In genomic region chr14:93415496-93415895, GRCm38 (mm10) we compare ENCODE assay signal across 19 mouse cellular contexts.
DNase-seq lines count a peak whose midpoint lies in the region; ATAC-seq lines count a peak whose summit lies in the region.
"Had no signal": no experiment of that assay in that cellular context is flagged by ENCODE, and none has a peak within 500 bp of the region (broad histone marks: within the 10 kb centered on the region; RNA-seq: fewer than 3 reads in every experiment).

No protein-coding gene starts in this region.

- peak; percentile 98 for ATAC-seq in cerebellum, adult (ENCODE audit: insufficient number of reproducible peaks, low FRiP score, low TSS enrichment)
- ATAC-seq: forebrain, postnatal 0 days; intestine, embryonic 16.5 days; liver, embryonic 12.5 days; liver, postnatal 0 days had no signal

- intact Hi-C loops in left cerebral cortex, postnatal 14 days (cut with DNase I): no loop called here

- DNase-seq in cerebellum, postnatal 4 days (ENCODE audit: low spot score in 2 of 2): no peak
- peak; percentile 10 for DNase-seq in cerebellum, adult 11 months
- peak; percentile 67 for DNase-seq in cerebellum, adult 9-11 months
- peak; percentile 9 for DNase-seq in retina, postnatal 7 days (ENCODE audit: low read depth, low spot score)
- no peak for DNase-seq in left cerebral cortex, postnatal 14 days (ENCODE audit: low spot score in 2 of 2)
- no peak for DNase-seq in embryo, embryonic 10.5 days (ENCODE audit: low spot score)
- DNase-seq: adrenal gland, postnatal 10 days; forebrain, postnatal 0 days; heart, postnatal 14 days; kidney, adult 8-10 months; kidney, postnatal 4 days; left cerebral cortex, postnatal 4 days; liver, postnatal 0 days; lung, postnatal 36 days; right cerebral cortex, adult 18-20 months; right cerebral cortex, postnatal 4 days had no signal

Comparison
In these comparisons a context has a peak if more than half of its experiments do, and no peak if none do; other contexts are left out.
1. DNase-seq: peak in cerebellum, adult 11 months (single experiment), cerebellum, adult 9-11 months (single experiment) and retina, postnatal 7 days (single experiment); none in cerebellum, postnatal 4 days (0 of 2), left cerebral cortex, postnatal 14 days (0 of 2) and embryo, embryonic 10.5 days (single experiment).